Comparison of ENCODE assay signal across 11 mouse cellular contexts in the genomic region with DNA sequence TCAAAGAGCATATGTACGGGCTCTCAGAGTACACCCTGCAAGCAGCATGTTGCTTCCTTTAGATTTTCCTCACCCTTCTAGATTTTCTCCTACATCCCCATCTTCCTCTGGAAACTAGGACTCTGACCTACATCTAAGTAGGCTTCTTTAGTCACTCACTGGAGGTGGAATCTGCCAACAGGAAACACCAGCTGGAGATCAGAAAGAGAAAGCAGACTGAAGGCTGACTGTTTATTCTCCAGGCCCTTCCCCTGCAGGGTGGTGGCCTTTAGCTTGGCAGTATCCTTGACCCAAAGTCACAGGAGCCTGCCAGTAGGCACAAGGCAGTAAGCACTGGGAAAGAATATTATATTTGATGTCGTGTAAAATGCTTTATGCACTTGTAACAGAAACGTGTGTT.
DNase-seq lines count a peak whose midpoint lies in the region; TF ChIP-seq lines count a peak whose summit lies in the region.
"Had no signal": no experiment of that assay in that cellular context is flagged by ENCODE, and none has a peak within 500 bp of the region (broad histone marks: within the 10 kb centered on the region; RNA-seq: fewer than 3 reads in every experiment).

No protein-coding gene starts in this region.

- no peak for TF ChIP-seq CTCF in layer of hippocampus, adult 2 months (conservative IDR thresholded peaks at IDR 0.05)

- peak; percentile 57 for DNase-seq in adrenal gland, adult 2 months
- no peak for DNase-seq in adrenal gland, postnatal 25 days
- peak; percentile 18 for DNase-seq in heart, adult 8-10 months (ENCODE audit: low spot score)
- DNase-seq in heart, postnatal 14 days = no peak
- peak; percentile 45 for DNase-seq in ES-CJ7 (ENCODE audit: low read depth, low spot score)
- peak; percentile 73 for DNase-seq in brain, adult 2 months (ENCODE audit: low read depth, low spot score)
- DNase-seq in layer of hippocampus, adult 2 months (ENCODE audit: low spot score in 2 of 2) = no peak
- DNase-seq in layer of hippocampus, postnatal 36 days = no peak
- DNase-seq: gastrocnemius, postnatal 36 days; kidney, postnatal 36 days; liver, embryonic 13.5 days had no signal

- no peak overlapping the region for H3K4me3 ChIP-seq in layer of hippocampus, adult 2 months
- H3K4me3 ChIP-seq: liver, embryonic 13.5 days had no signal

- no peak overlapping the region for H3K27ac ChIP-seq in layer of hippocampus, adult 2 months
- H3K27ac ChIP-seq: liver, embryonic 13.5 days had no signal

- intact Hi-C loops in heart, postnatal 14 days (cut with DNase I) = no loop called here

Comparison
In these comparisons a context has a peak if more than half of its experiments do, and no peak if none do; other contexts are left out.
1. DNase-seq: peak in adrenal gland, adult 2 months (single experiment), heart, adult 8-10 months (single experiment), ES-CJ7 (single experiment) and brain, adult 2 months (single experiment); none in adrenal gland, postnatal 25 days (single experiment), heart, postnatal 14 days (0 of 2), layer of hippocampus, adult 2 months (0 of 2) and layer of hippocampus, postnatal 36 days (0 of 2).